Mouse (Mus musculus): Measurements from ENCODE around the gene Ddx41.

Gene Ddx41

DNA sequence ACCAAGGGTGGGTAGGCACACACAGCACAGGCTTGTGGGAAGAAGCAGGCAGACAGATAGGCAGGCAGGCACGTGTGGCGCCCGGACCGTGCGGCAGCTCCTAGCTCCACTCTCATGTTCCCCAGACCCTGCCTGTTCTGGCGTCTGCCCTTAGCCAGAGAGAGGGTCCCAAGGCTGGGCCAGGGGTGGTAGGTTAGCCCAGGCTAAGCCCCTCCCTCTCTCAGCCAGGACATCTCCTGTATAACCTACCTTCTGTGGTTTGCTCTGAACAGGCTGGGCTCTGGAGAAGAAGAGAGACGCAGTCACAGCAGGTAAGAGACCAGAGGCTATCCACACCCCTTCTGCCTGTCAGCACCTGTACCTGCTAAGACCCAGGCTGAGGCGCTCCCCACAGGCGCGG lies 27.9 kb downstream of the Ddx41 start:
- in situ Hi-C loops (cut with MseI, MboI) = no loop called here

DNA sequence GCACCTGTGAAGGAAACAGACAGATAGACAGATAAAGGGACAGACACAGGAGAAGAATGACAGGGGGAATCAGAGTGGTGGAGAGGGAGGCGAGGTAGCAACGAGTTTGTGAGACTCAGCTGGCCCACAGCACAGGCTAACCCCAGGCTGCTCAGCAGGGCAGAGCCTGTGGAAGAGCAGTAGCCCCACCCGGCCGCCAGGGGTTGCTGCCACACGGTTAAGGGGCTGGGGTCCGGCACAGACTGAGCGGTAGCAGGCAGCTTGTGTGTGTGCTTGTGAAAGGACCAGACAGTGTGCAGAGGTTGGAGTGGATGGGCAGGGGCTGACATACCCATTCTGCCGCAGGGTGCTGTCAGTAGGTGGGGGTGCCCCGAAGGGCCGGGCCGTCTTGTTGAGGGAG lies 28.6 kb downstream of the Ddx41 start:
- in situ Hi-C loops (cut with MseI, MboI) = no loop called here

DNA sequence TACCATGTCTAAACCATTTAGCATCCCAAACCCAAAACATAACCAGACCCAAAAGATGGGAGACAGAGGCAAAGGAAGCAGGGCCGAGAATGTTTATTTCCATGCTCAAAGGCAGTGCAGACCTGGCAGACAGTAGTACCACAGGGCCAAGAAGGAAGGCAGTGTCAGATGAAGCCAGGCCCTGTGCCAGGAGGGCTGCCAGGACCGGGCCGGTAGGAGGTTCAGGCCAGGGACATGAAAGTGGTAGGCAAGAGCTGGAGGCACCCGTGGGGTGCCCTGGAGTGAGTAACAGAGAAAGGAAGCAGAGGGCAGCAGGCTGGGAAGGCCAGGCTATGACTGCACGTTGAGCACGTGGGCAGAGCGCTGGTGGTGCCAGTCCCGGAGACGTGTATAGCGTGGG lies 29.8 kb downstream of the Ddx41 start:
- in situ Hi-C loops (cut with MseI, MboI) = no loop called here

DNA sequence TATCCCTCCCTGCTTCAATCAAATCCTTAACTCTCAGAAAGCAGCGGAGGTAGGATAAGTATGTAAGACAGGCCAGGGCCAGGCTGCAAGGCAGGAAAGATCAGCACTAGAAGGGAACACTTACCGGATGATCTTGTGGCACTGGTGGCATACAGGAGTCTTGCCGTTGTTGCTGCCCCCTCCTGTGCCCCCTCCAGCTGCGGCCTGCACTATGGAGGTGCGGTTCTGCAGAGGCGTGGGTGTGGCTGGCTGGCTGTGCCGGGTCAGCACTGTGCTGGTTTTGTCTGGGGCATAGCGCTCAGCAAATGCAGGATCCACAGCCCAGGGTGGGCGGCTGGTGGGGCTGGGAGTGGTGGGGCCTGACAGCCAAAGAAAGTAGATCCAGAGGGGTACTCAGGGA lies 30.6 kb downstream of the Ddx41 start:
- in situ Hi-C loops (cut with MseI, MboI) = no loop called here

DNA sequence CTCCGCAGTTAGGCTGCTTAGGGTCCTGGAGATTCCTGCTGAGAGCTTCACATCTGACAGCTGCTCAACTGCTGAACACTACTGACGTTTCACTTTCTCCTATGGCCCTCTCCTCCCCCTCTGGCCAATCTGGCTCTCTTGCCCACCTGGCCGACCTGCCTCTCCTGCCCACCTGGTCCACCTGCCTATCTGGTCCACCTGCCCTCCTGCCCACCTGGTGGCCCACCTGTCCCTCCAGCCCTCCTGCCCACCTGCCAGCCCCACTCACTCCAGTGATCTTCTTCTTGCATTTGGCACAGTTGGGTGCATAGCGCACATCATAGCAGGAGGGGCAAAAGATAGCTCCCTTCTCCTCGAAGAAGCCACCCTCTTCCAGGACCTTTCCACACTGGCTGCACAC lies 32.1 kb downstream of the Ddx41 start:
- in situ Hi-C loops (cut with MseI, MboI) = no loop called here

DNA sequence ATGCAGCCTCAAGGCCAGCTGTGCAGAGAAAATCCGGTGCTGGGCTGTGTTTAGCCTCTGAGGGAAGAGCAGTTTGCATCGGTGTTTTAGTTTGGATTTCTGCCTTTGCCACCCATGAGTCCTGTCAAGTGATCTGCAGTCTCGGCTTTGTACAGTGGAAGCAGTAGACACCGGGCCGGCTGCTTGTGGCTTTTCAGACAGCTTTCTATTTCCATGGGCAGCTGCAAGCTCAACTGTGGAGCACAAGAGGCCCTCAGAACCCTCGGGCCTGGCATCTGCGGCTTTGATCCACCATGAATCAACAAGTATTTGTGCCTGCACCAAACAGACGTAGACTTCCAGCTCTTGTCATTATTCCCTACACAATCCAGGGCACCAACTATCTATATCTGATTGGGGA lies 34.1 kb downstream of the Ddx41 start:
- in situ Hi-C loops (cut with MseI, MboI) = no loop called here

DNA sequence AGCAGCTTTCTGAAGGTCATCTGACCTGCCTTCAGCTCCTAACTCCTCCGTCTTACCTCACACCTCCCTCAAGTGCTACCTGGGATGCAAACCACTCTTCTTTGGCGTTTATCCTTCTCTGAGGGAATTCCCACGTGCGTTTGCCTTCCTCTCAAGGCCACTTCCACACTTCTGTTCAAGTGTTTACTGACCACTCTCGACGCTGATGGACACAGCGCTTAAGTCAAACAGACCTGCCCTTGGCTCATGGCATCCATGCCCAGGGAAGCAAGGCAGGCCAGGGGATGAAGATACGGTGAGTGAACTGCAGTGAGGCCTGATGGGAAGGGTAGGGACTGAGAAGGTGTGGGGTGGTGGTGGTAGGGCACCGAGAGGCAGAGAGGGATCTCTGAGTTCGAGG lies 35.9 kb downstream of the Ddx41 start:
- in situ Hi-C loops (cut with MseI, MboI) = no loop called here

DNA sequence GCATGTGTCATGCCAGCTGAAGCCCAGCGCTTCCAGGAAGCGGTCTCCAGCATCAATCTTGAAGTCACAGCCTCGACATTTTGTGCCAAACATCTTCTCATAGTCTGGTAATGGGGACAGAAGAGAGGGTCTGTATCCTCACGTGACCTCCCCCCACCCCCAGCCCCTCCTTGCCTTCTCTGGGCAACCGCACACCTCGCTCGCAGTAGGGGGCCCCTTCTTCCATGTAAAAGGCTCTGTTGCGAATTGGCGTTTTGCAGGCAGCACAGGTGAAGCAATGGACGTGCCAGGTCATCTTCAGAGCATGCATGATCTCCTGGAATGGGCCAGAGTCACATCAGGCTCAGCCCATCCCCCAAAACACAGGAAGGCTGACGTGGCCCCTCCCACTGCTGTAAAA lies 37.6 kb downstream of the Ddx41 start:
- in situ Hi-C loops (cut with MseI, MboI) = no loop called here

DNA sequence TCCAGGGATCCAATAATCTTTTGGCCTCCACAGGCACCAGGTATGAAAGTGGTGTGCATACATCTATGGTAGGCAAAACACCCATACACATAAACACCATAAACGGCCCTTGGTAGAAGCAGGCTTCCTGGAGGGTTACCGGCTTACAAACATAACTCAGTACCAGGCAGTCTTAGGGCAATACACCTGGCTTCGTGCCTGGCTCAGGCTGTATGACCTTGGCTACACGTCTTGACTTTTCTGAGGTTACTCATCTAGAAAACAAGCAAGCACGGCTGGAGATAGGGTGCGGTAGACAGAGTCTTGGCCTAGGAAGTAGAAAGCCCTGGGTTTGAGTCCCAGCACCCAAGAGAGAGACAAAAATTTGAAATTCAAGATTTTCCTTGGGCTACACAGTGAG lies 39.8 kb downstream of the Ddx41 start:
- in situ Hi-C loops (cut with MseI, MboI) = no loop called here

DNA sequence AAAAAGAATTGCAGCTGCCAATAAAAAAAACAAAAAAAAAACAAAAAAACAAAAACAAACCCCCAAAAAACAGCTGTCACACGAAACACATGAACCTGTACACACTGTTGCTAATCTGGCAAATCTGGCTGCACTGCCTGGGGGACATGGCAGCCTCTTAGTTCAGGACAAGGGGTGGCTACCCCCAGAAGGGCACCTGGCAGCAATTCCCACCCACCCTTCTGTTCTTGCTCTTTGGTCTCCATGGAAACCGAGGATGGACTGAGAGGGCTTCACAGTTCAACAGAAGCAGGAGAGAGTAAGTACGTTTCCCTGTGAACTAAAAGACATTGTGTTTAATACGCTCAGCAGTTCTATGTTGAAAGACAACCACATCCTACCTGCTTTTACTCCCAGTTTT lies 40.8 kb downstream of the Ddx41 start:
- in situ Hi-C loops (cut with MseI, MboI) = no loop called here

DNA sequence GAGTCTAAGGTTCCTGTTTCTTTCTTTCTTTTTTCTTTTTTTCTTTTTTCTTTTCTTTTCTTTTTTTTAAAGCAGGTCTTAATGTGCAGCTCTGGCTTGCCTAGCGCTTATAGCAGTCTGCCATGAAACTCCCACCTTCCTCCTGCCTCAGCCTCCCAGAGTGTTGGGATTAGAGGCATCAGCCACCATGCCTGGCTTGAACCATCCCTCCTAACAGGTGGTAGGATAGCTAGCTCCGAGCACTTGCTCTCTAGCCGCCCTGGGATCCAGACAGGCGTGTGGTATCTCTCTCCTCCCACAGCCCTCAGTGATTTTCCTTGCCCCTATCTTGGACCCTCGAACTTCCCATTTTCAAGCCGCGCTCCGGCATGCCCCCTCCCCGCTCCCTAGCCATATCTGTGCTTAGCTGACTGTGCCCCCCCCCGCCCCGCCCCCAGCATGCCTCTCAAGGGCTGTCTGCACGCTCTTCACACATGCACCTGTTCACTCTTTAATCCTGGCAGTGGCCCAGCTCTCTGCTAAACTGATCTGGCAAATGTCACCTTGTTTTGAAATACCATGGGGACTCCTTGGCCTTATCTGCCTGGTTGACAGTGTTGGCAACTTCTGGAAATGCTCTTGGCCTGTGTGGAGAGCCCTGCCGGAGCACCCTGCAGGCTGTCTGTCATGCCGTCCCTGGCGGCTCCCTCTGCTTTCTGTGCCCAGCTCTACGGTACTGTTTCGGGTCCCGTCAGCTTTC lies 41.4 kb downstream of the Ddx41 start:
- in situ Hi-C loops (cut with MseI, MboI) = no loop called here

DNA sequence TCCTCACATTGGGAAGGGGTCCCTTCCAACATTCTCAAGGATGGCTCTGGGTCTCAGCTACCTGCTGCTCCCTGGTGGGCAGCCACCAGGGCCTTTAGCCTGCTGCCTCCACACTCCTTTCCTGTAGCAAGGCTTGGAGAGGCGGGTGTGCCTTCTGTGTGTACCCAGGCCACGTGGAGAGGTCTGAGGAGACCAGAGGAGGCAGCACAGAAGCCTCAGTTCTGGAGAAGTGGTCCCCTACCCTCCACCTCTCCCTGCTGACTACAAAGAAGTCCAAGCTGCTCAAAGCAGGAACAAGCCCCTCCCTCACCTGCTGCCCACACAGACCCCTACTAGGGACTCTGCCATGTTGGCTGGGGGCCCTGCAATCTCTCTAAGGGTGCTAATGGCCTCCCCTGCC lies 42.2 kb downstream of the Ddx41 start:
- in situ Hi-C loops (cut with MseI, MboI) = no loop called here

DNA sequence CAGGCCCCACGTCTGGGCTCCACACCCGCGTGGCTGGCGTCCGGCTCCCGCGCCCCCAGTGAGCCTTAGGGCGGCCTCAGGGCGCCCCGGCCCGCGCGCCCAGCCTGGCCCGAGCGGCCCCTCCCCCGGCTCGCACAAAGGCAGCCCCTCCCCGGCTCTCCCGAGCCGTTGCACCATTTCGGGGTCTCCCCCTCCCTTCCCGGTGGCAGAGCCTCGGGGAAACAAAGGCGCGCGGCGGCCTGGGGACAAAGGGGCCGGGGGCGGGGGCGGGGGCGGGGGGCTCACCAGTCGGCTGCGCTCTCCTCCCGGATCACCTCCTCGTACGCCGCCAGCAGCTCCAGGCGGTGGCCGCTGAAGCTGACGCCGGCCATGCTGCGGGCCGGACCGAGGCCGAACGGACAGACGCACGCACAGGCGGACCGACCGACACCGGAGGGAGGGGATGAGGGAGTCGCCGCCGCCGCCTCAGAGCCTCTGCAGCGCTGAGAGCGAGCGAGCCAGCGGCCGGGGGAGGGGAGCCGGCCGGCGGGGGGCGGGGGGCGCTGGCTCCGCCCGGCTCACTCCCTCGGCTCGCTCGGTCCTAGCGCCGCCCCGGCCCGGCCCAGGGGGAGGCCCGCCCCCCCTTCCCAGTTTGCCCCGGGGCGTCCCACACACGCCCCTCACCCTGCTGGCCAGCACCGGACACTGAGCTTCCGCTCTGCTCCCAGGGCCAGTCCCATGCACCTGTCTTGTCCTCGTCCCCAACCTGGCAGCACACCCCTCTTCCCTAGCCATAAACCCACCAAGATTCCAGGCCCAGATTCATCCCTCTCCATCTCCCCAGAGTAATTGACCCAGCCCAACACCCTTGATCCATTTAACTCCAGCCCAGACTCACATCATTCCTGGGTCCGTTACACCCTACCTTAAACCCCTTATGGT lies 48.6 kb downstream of the Ddx41 start, which contains the start of gene Dbn1:
TSS of gene Dbn1 (minus strand) at position 534 of the 921 bp plus-strand sequence.
- in situ Hi-C loops (cut with MseI, MboI) = no loop called here

DNA sequence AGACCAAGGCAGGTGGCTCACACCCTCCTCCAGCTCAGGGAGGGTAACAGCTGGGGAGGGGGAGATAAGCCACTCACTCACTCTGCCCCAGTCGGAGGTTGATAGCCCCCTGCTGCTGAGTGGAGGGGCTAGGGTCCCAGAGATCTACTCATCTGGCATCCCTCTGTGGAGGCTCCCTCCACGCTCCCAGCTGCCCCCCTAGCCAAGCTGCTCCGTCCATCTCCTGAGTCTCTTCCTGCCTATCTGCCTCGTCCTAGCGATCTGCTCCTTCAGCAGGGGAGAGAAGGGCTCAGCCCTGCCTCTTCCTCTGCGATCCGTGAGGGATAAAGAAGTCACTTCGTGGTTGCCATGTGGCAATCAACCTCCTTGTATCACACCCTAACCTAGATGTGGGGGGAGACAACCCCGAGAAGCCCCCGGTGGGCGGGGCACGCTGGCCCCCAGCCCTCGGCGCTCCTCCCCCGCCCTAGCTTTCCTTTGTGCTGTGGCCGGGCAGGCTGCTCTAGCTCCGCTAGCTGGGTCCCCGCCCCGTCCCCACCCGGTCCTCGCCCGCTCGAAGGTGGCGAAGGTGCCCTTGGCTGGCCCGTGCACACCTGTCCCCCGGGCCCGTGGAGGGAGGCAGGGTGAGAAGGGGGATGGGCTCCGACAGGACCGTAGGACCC lies 49.4 kb downstream of the Ddx41 start:
- in situ Hi-C loops (cut with MseI, MboI) = no loop called here

DNA sequence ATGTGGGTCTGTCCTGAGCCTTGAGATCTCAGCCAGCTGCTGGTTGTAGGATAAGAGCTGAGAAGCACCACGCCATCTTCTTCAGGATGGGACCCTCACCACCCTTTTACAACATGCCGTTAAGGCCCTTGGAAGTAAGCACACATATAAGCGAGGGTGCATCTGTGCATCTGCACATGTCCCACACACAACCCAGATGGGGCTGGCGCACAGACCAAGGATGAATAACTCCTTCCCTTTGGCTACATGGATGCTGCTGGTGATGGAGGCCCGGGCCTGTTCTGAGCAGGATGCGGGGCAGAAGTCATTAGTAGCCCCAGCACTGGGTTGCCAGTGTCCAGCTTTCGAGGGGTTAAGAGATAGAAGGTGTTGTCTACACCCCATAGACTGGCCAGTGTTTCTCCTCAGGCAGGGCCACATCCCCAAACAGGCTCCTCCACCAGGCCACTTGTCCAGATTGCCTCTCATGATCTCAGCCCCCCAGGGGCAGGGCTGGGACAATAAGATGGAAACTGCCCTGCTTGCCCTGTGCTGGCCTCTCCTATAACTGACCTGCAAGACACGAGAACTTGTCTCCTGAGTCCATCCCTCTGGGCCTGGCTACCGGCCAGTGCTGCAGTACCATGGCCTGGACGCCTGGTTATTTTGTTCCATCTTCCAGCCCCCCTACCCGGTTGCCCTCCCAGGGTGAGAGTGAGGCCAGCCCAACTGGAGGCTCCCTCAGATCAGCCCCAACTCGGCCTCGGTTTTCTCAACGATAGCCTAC lies 50.2 kb downstream of the Ddx41 start:
- in situ Hi-C loops (cut with MseI, MboI) = no loop called here

DNA sequence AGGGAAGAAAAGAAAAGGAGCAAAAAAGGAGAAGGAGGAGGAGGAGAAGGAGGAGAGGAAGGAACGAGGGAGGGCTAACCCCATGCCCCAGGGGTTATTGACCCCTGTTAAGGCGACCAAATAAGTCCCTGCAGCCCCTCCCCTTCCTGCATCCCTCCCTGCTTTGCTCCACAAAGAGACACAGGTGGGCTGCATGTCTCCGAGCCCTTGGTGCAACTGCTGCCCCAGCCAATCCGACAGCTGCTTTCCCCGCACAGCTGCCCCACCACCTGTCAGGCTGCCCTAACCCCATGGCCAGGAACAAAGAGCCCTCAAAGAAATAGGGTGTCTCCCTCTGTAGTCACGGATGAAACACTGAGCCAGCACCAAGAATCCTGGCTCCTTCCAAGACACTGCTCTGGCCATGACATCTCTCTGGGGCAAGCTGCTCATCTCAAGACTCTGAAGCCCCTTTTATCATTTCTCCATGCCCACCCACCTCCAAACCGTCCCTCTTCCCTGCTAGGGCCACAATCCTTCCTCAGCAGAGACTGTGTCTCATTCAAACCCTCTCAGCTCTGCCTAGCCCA lies 51.9 kb downstream of the Ddx41 start:
- in situ Hi-C loops (cut with MseI, MboI) = no loop called here

DNA sequence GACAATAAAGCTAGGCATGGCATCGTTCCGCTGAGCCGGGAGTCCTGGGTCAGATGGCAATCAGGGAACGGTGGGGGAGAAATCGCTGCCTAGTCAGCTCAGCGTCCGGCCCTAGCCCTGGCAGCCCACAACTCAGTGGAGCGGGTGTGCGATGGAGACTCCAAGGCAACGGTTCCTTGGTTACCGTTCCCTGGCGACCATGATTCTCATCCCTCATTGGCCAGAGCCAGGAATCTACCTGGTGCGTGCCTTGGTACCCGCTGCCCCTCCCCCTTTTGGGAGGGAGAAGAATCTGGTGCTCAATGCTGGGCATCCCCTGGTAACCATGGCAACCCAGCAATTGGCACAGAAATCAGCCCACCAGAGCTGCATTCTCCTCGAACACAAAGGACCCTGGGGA lies 52.9 kb downstream of the Ddx41 start:
- in situ Hi-C loops (cut with MseI, MboI) = no loop called here

DNA sequence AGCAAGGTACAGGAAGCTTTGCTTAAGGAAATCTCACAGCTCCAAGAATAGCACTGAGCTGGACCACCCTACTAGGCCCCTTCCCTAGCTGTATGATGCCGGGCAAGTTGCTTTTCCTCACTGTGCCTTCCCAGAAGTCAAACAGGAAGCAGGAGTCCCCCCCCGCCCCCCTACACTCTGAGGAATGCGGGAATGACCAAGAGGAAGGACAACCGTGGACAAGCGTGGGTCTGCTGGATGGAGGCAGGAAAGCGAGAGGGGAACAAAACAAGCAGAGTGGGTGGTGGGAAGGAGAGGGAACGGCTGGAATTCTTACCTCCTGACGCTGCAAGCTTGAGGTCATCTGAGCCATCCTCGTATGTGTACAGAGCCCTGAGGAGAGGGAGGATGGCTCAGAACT lies 53.4 kb downstream of the Ddx41 start:
- in situ Hi-C loops (cut with MseI, MboI) = no loop called here

DNA sequence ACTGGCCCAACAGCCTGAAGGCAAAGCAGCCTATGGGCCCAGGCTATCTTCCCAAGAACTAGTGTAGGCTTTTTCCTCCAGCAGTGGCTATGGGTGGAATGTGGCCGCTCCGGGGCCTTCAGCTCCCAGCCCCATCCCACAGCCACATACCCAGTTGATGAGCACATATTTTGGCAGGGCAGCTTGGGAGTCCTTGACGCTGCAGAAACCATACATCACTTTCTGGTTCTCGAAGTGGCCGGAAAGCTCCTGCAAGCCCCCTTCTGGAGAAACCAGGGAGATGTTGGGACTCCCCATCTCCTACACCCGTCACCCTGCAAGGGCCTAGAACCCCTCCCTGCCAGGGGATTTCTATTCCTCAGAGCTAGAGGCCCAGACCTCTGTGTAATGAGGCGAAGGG lies 53.9 kb downstream of the Ddx41 start:
- in situ Hi-C loops (cut with MseI, MboI) = no loop called here
